Mouse (Mus musculus) regulatory T cell (primary cell): Measurements from ENCODE around the gene Atp9a.

Source experiments
- in situ Hi-C: fragments of 300-600 bp; cut with MboI, MseI; formaldehyde crosslinking; loops from one replicate; pipeline ENCODE4 v1.15.1; 2025; ENCODE audit warnings: high pct_unique_total_duplicates

The Atp9a gene

DNA sequence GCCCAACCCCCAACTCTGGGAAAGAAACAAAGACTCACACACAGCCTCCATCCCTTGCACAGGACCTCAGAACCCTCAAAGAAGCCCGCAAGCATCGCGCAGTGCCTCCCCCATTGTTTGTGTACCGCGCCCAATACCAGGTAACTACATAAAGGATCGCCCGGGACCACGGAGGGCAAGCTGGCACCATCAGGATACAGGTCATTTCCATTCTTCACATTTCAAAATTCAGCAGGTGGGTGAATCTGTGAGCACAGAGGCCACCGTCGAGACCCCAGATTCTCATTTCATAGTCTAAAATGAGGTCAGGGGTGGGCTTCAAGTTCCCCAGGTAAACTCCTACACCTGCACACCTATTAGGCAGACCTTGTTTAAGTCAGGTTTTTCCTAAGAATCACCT, 1.7 kb downstream of the Atp9a start:
- in situ Hi-C loops, result no loop called here

GRCm38 (mm10) chr2:168738854-168739253, 3.4 kb downstream of the Atp9a start:
- in situ Hi-C loops, result no loop called here

- in situ Hi-C loops, result no loop called here
Measured at GRCm38 (mm10) chr2:168737878-168738277, 4.3 kb downstream of the Atp9a start.

GRCm38 (mm10) chr2:168734023-168734422, 8.2 kb downstream of the Atp9a start:
- in situ Hi-C loops, result loop anchor here (5.0 kb wide), 1 partner anchor 42 kb away; no protein-coding TSS in a partner anchor

- in situ Hi-C loops, result loop anchor here (5.0 kb wide), 1 partner anchor 39 kb away; no protein-coding TSS in a partner anchor
Measured at GRCm38 (mm10) chr2:168731258-168731657, 11.0 kb downstream of the Atp9a start.

- in situ Hi-C loops, result loop anchor here (5.0 kb wide), 1 partner anchor 37 kb away; no protein-coding TSS in a partner anchor
Measured at GRCm38 (mm10) chr2:168729736-168730135, 12.5 kb downstream of the Atp9a start.

- in situ Hi-C loops, result no loop called here
Measured at GRCm38 (mm10) chr2:168728045-168728444, 14.2 kb downstream of the Atp9a start.

GRCm38 (mm10) chr2:168726007-168726406, 16.2 kb downstream of the Atp9a start:
- in situ Hi-C loops, result no loop called here

DNA sequence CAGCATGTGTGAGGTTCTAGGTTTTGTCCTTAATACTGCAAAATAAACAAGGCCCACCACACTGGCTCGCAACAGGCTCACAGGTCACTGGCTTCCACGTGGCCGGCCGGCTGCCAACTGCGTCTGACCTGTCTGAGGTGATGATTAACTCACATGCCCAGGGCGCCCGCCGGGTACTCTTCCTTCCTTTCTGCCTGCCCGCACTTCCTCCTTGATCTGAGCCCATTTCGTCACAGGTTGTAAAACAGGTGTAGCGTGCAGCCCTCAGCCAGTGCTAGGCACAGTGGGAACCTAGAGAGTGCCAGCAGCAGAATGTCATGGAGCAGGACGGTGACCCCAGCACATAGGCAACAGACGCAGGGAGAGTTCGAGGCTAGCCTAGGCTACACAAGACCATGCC, 20.9 kb downstream of the Atp9a start:
- in situ Hi-C loops, result no loop called here

DNA sequence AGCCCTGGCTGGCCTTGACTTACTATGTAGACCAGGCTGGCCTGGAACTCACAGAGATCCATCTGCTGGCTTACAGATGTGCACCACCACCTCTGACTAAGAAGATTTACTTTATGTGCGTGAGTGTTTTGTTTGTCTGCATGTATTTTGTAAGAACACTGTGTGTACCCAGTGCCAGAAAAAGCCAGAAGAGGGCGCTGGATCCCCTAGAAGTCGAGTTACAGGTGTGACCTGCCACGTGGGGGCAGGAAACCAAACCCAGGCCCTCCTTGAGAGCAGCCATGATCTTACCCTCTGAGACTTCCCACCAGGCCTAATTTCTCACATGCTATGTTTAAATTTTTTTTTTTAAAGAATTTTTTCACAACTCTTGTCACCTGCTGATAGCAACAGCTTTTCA, 22.5 kb downstream of the Atp9a start:
- in situ Hi-C loops, result no loop called here

DNA sequence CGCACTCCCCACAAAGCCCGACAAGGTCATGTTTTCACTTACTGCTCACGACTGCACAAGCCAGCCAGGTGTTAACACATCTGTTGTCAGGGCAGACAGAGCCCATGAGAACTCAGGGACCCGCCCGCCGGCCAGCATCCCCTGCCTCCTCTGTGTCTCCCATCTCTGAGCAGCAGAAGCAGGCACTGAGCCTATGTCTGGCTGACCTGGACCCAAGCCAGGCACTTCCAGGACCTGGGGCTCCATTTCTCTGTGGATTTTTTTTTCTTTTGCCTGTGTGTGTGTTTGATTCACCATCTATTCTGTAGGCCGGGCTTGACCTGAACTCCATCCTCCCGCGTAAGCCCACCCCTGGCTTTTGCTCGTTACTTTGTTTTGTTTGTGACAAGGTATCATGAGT, 23.5 kb downstream of the Atp9a start:
- in situ Hi-C loops, result no loop called here

GRCm38 (mm10) chr2:168718267-168718666, 23.9 kb downstream of the Atp9a start:
- in situ Hi-C loops, result no loop called here

- in situ Hi-C loops, result no loop called here
Measured at GRCm38 (mm10) chr2:168712199-168713176, 29.7 kb downstream of the Atp9a start.

- in situ Hi-C loops, result no loop called here
Measured at GRCm38 (mm10) chr2:168710979-168711378, 31.2 kb downstream of the Atp9a start.

- in situ Hi-C loops, result no loop called here
Measured at GRCm38 (mm10) chr2:168707766-168708165, 34.4 kb downstream of the Atp9a start.

DNA sequence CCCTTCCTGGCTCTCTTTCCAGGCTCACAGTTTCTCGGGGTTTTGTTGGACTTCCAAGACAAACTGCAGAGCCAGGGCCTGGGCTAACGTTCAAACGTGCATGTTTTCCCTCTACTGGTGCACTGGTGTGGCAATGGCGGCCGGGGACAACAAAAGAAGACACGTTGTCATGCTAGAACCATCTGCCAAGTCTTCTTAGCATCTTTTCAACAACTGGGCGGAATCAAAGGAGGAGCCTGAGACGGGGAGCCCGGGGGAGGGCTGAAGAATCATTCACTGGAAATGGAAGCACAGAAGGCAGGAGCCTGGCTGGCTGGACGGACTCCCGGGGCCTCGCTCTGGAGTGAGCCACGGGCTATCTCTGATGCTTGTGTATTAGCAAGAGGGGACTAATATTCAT, 39.9 kb downstream of the Atp9a start:
- in situ Hi-C loops, result no loop called here

GRCm38 (mm10) chr2:168695027-168695403, 47.2 kb downstream of the Atp9a start:
- in situ Hi-C loops, result no loop called here

- in situ Hi-C loops, result loop anchor here (5.0 kb wide), 1 partner anchor 38 kb away; no protein-coding TSS in a partner anchor
Measured at GRCm38 (mm10) chr2:168694379-168695026, 47.7 kb downstream of the Atp9a start.

DNA sequence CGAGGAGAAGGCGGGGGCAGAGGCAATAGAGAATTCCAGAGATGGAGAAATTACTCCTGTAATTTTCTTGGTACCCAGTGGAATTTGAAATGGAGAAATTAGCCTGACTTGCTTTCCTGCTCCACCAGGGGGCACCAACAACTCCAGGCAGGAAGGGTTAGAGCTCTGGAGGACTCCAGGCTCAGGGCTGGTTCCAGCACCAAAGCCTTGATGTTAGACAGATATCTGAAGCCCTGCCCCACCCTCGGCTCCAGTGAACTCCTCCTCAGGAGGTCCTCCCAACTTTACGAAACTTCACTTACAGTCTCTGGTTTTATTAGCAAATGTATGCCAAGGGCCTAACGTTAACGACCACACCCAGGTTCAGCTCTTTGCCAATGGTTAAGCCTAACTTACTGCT, 50.4 kb downstream of the Atp9a start:
- in situ Hi-C loops, result loop anchor here (5.0 kb wide), 1 partner anchor 41 kb away; no protein-coding TSS in a partner anchor

GRCm38 (mm10) chr2:168687326-168687725, 54.9 kb downstream of the Atp9a start:
- in situ Hi-C loops, result no loop called here

- in situ Hi-C loops, result no loop called here
Measured at GRCm38 (mm10) chr2:168685909-168686308, 56.3 kb downstream of the Atp9a start.

- in situ Hi-C loops, result loop anchor here (5.0 kb wide), 1 partner anchor 68 kb away; no protein-coding TSS in a partner anchor
Measured at GRCm38 (mm10) chr2:168684695-168685094, 57.5 kb downstream of the Atp9a start.
